Mouse (Mus musculus) limb, embryonic 15.5 days (tissue): ENCODE measurements around the gene Notum. TPM values are rescaled to one million over a fixed set of nuclear protein-coding genes. Genes with fewer than 3 reads are reported as not detected.
"Not testable (repeated sequence)": the region's sequence is repeated elsewhere in the genome, so short reads cannot be mapped to it uniquely, and the experiment has no call there.

Experiments
- ATAC-seq: fragments of 200-750 bp; cut with Nextera tagmentation; 2 replicates; pipeline ENCODE4 v1.8.0; 2017; ENCODE audit warnings: low read depth, moderate TSS enrichment; ENCODE audit not compliant: insufficient number of reproducible peaks, low FRiP score, low TSS enrichment
- H3K27ac ChIP-seq: fragments of 300-500 bp; sonication (generic); 2 replicates; pipeline ENCODE4 v1.5.1; 2015; ENCODE audit warnings: moderate library complexity, mild to moderate bottlenecking, inconsistent platforms
- H3K27me3 ChIP-seq: fragments of 300-500 bp; sonication (generic); 2 replicates; pipeline ENCODE4 v1.6.1; 2015; ENCODE audit warnings: inconsistent platforms
- H3K36me3 ChIP-seq: fragments of 300-500 bp; sonication (generic); 2 replicates; pipeline ENCODE4 v1.6.1; 2015; ENCODE audit warnings: inconsistent platforms
- H3K4me1 ChIP-seq: fragments of 300-500 bp; sonication (generic); 2 replicates; pipeline ENCODE4 v1.6.1; 2015; ENCODE audit warnings: inconsistent platforms
- H3K4me2 ChIP-seq: fragments of 300-500 bp; sonication (generic); 2 replicates; pipeline ENCODE4 v1.6.1; 2015; ENCODE audit warnings: mild to moderate bottlenecking, inconsistent platforms
- H3K4me3 ChIP-seq: fragments of 300-500 bp; sonication (generic); 2 replicates; pipeline ENCODE4 v1.5.1; 2015; ENCODE audit warnings: mild to moderate bottlenecking, inconsistent platforms
- H3K9ac ChIP-seq: fragments of 300-500 bp; sonication (generic); 2 replicates; pipeline ENCODE4 v1.6.1; 2015; ENCODE audit warnings: inconsistent platforms
- H3K9me3 ChIP-seq: fragments of 300-500 bp; sonication (generic); 2 replicates; pipeline ENCODE4 v1.6.1; 2016; ENCODE audit warnings: inconsistent platforms
- WGBS: fragments of 180-500 bp; shearing (Covaris S2); methylation state at CpG from one replicate; pipeline ENCODE4 v1.1.7; 2015; 5-methylcytosine and 5-hydroxymethylcytosine counted together
- polyA plus RNA-seq: library from polyadenylated mRNA; unstranded; fragments of >200 nt; fragmentation: Nextera tagmentation; extraction: Ambion mirVana; gene quantifications from 2 replicates; pipeline ENCODE4 v1.2.1, GENCODE M21; 2015

Notum gene
- polyA plus RNA-seq, 1 experiment from 2014 or later, result 5.4 TPM

DNA sequence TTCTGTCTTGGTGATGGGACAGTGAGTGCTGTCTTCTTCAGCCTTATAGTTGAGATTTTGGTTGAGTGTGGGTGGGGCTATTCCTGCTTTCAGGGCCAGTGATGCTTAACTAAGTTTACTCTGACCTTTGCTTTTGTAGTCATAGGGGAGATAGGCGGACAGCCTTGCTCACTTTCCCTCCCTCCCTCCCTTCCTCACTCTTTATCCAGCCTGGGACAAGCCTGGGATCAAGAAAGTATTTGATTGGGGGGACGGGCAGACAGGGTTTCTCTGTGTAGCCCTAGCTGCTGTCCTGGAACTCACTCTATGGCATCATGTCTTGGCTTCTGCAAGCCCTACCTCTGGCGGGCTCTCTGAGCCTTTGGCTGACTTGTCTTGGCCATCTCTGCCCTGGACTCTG is 32.5 kb upstream of the Notum start:
- H3K9ac ChIP-seq, result no peak overlapping the region
- H3K36me3 ChIP-seq, result peaks cover 42% of the 10 kb centered on the region
- no peak overlapping the region for H3K4me2 ChIP-seq
- ATAC-seq, result no peak
- H3K27me3 ChIP-seq, result no peaks in the 10 kb centered on the region
- WGBS, result 79% methylated on average over 3 of the region's 3 CpGs
- H3K4me1 ChIP-seq, result peaks cover 29% of the 10 kb centered on the region
- no peak overlapping the region for H3K4me3 ChIP-seq
- no peaks in the 10 kb centered on the region for H3K9me3 ChIP-seq
- no peak overlapping the region for H3K27ac ChIP-seq

DNA sequence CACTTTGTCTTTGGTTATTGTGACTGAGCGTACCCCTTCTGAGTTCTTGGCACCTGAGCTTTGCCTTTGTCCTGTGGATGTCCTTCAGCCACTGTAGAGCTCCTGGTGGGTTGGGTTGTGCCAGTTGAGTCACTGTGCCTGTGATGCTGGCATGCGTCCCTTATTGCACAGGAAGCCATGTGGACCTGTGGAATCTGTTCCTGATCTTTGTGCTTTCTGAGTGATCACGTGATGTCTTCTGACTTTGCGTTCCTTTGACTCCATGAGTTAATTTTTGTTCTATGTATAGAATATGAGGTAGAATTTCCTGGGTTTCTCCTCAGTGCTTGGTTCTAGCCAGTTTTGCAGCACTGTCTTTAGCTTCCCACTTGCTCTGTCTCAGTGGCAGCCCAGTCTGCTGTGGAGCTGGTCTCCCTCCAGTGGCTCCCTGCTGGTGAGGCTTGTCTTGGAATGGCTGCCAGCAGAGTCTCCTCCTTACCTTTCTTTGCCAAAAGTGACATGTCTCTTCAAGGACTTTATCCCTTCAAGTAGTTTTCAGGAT is 31.6 kb upstream of the Notum start:
- Histone ChIP-seq H3K4me1 (peaks cover 20% of the 10 kb centered on the region), H3K9me3 (no peaks in the 10 kb centered on the region), H3K9ac (no peak overlapping the region), H3K27ac (no peak overlapping the region), H3K4me3 (no peak overlapping the region), H3K27me3 (no peaks in the 10 kb centered on the region), H3K4me2 (no peak overlapping the region), H3K36me3 (peaks cover 45% of the 10 kb centered on the region)
- no peak for ATAC-seq
- WGBS, result 78% methylated on average over 4 of the region's 4 CpGs

DNA sequence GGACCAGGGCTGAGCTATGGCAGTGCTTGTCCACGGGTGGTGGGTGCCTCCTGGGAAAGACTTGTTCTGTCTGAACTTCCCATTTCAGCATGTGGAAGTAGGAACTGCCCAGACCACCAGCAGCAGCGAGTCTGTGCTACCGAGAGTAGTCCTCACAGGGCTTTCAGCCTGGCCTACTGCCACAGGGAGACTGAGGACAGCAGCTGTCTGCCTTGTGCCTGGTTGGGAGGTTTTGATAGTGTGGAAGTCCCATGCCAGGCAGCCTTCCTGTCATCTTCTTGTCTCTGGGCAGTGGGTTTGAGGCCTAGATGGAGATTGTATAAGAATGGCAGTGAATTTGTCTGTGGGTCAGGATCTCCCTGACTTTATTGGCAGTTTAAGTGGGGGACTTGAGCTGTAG is 28.4 kb upstream of the Notum start:
- Histone ChIP-seq H3K4me1 (0 out of 2 replicates have a peak, but pooled peaks cover 8% of the 10 kb centered on the region), H3K4me2 (no peak overlapping the region), H3K36me3 (peaks cover 61% of the 10 kb centered on the region), H3K4me3 (no peak overlapping the region), H3K9ac (no peak overlapping the region), H3K27me3 (no peaks in the 10 kb centered on the region), H3K9me3 (no peaks in the 10 kb centered on the region), H3K27ac (no peak overlapping the region)
- 82% methylated on average over 3 of the region's 3 CpGs for WGBS
- ATAC-seq, result no peak

DNA sequence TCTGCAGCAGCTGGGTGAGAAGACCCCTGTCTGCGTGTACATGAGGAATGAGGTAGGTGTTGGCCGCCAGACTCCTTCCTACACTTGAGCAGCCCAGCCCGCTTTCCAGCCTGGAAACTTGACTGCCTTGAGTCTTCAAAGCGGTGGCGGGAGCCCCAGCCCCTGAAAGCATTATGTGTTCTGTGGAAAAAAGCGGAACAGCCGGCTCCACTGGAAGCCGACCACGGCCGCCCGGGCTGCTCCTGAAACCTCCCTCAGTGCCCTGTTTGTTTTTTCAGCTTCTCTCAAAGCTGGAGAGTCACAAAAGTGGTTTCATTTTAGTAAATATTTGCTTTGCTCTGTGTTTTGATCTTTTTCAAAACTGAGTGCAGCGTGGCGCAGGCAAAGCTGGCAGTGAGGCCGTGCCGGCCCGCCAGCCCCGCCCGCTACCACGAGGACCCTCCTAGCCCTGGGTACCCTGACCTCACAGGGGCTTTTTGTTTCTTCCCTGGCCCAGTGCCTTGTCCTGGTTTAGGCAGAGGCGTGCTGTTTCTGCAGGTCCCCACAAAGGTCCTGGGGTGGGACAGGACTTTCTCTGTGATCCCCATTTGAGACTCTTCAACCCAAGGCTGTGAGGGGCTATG is 25.8 kb upstream of the Notum start:
- peak; percentile 60; the same call in 1 of the 2 replicates for ATAC-seq
- H3K4me2 ChIP-seq, result no peak overlapping the region
- no peak overlapping the region for H3K9ac ChIP-seq
- peak overlapping the region; percentile 77 for H3K27ac ChIP-seq
- no peaks in the 10 kb centered on the region for H3K27me3 ChIP-seq
- peaks cover 72% of the 10 kb centered on the region for H3K36me3 ChIP-seq
- 64% methylated on average over 20 of the region's 20 CpGs for WGBS
- 0 out of 2 replicates have a peak, but pooled peaks cover 7% of the 10 kb centered on the region for H3K4me1 ChIP-seq
- H3K9me3 ChIP-seq, result no peaks in the 10 kb centered on the region
- H3K4me3 ChIP-seq, result no peak overlapping the region

DNA sequence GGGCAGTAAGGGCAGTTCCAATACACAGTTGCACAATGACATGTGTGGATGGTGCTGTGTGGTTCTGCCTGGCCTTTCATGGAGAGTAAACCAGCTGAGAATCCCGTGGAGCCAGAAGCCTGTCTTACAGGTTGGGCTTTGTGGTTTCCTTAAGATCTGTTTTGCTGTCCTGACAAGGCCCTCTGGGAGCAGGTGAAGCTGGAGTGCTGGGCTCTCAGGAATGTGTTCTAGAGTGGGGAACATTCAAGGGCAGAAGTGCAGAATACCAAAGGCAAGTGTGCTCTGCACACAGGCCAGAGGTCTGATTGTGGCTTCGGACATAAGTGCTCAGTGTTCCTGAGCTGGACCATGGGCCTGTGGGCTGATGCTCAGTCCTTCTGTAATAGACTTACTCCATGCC is 23.7 kb upstream of the Notum start:
- Histone ChIP-seq H3K36me3 (peaks cover 78% of the 10 kb centered on the region), H3K27ac (no peak overlapping the region), H3K27me3 (no peaks in the 10 kb centered on the region), H3K4me1 (0 out of 2 replicates have a peak, but pooled peaks cover 7% of the 10 kb centered on the region), H3K9me3 (no peaks in the 10 kb centered on the region), H3K9ac (no peak overlapping the region), H3K4me3 (no peak overlapping the region), H3K4me2 (no peak overlapping the region)
- 72% methylated on average over 2 of the region's 2 CpGs for WGBS
- no peak for ATAC-seq

DNA sequence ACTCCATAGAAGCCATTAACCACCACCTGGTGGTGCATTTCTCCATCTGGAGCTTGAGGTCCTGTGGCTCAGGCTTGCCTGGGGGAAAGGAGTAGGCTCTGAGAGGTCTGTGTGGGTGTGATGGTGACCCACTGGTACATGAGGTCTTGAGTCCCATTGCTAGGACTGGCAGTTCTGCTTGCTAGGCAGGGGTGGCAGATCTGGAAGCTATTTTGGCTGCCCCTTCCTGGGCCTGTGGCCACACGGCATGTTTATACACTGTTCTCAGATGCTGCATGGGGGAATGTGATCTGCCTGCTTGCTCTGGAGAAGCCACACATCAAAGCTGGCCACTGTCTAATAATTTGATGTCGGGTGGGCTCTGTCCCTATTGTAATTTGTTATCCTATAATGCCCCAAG is 23.1 kb upstream of the Notum start:
- Histone ChIP-seq H3K4me3 (no peak overlapping the region), H3K4me1 (0 out of 2 replicates have a peak, but pooled peaks cover 7% of the 10 kb centered on the region), H3K27me3 (no peaks in the 10 kb centered on the region), H3K27ac (no peak overlapping the region), H3K9ac (no peak overlapping the region), H3K4me2 (no peak overlapping the region), H3K36me3 (peaks cover 78% of the 10 kb centered on the region), H3K9me3 (no peaks in the 10 kb centered on the region)
- 62% methylated on average over 2 of the region's 2 CpGs for WGBS
- ATAC-seq, result no peak

DNA sequence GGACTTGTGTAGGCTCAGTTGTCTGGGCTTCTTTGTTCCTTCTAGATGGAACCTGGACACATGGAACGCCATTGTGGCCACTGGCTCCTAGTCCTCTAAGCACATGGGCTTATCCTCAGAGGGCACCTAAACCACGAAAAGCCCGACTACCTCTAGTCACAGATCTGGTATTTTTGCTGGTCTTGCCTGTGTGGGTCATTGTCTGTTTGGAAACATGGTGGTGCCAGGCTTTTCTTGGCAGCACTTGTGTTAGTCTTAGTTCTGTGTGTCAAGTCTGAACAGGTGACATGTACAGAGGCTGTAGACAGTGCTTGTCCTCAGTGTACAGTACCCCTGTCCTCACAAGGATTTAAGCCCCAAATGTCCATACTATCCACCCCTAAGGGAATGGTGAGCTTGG is 22.6 kb upstream of the Notum start:
- no peak for ATAC-seq
- 84% methylated on average over 3 of the region's 3 CpGs for WGBS
- H3K9ac ChIP-seq, result no peak overlapping the region
- H3K9me3 ChIP-seq, result no peaks in the 10 kb centered on the region
- no peak overlapping the region for H3K27ac ChIP-seq
- H3K4me2 ChIP-seq, result no peak overlapping the region
- 0 out of 2 replicates have a peak, but pooled peaks cover 7% of the 10 kb centered on the region for H3K4me1 ChIP-seq
- no peaks in the 10 kb centered on the region for H3K27me3 ChIP-seq
- H3K36me3 ChIP-seq, result peaks cover 77% of the 10 kb centered on the region
- H3K4me3 ChIP-seq, result no peak overlapping the region

DNA sequence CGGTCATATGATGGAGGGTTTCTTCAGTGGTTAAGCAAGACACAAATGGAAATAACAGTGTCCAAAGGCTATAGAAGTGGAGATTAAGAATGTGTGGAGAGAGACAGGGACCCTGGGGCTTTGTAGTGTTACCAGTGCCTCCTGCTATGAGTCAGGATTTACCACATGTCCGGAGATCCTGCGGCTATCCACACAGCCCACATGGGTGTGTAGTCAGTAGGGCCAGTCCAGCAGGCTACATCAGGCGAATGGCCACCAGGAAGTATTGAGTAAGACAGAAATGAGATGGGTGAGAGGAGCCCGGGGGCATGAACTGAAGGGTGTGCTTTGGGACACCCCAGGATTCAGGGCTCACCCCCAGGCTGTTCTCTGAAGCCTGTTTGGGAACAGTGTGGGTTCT is 21.7 kb upstream of the Notum start:
- no peak overlapping the region for H3K4me2 ChIP-seq
- 0 out of 2 replicates have a peak, but pooled peaks cover 7% of the 10 kb centered on the region for H3K4me1 ChIP-seq
- H3K9ac ChIP-seq, result no peak overlapping the region
- no peaks in the 10 kb centered on the region for H3K9me3 ChIP-seq
- H3K36me3 ChIP-seq, result peaks cover 79% of the 10 kb centered on the region
- H3K4me3 ChIP-seq, result no peak overlapping the region
- no peak overlapping the region for H3K27ac ChIP-seq
- no peak for ATAC-seq
- 86% methylated on average over 5 of the region's 5 CpGs for WGBS
- H3K27me3 ChIP-seq, result no peaks in the 10 kb centered on the region

DNA sequence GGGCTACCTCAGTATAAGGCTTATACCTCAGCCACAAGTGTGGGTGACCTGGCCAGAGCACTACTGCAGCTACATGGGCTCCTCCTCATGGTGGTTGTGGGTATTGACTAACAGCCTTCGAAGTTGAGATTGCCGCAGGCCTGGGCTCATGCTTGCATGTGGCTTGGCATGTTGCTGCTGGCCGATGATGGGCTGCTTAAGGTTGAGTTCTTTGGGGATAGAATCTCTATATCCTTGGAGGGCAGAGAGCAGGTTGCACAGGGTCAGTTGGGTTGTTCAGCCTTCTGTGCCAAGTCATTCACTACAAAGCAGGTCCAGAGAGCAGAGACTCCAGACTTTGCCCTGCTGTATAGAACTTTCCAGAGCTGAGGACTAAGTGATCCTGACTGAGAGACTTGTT is 18.9 kb upstream of the Notum start:
- H3K9ac ChIP-seq, result no peak overlapping the region
- H3K27me3 ChIP-seq, result no peaks in the 10 kb centered on the region
- no peaks in the 10 kb centered on the region for H3K4me1 ChIP-seq
- H3K4me2 ChIP-seq, result no peak overlapping the region
- H3K27ac ChIP-seq, result no peak overlapping the region
- WGBS, result 69% methylated on average over 3 of the region's 3 CpGs
- no peak for ATAC-seq
- no peak overlapping the region for H3K4me3 ChIP-seq
- H3K36me3 ChIP-seq, result peaks cover 75% of the 10 kb centered on the region
- no peaks in the 10 kb centered on the region for H3K9me3 ChIP-seq

DNA sequence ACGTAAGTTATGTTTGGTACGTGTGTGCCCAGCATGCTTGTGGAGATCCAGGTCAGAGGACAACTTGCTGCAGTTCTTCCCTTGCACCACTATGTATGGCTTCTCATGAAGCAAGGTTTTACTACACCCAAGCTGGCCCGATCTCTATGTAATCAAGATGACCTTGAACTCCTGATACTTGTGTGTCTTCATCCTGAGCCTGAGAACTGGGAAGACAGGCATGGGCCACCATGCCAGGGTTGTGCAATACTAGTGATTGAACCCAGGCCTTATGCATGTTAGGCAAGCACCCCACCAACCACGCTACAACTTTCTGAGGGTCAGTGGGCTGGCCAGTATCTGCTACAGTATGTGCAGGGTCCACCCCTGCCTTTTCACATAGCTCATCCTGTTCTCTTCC is 16.0 kb upstream of the Notum start:
- Histone ChIP-seq H3K4me3 (no peak overlapping the region), H3K4me2 (no peak overlapping the region), H3K36me3 (peaks cover 51% of the 10 kb centered on the region), H3K27ac (no peak overlapping the region), H3K9ac (no peak overlapping the region), H3K27me3 (no peaks in the 10 kb centered on the region), H3K4me1 (peaks cover 14% of the 10 kb centered on the region), H3K9me3 (no peaks in the 10 kb centered on the region)
- WGBS, result 89% methylated on average over 4 of the region's 4 CpGs
- ATAC-seq, result no peak

DNA sequence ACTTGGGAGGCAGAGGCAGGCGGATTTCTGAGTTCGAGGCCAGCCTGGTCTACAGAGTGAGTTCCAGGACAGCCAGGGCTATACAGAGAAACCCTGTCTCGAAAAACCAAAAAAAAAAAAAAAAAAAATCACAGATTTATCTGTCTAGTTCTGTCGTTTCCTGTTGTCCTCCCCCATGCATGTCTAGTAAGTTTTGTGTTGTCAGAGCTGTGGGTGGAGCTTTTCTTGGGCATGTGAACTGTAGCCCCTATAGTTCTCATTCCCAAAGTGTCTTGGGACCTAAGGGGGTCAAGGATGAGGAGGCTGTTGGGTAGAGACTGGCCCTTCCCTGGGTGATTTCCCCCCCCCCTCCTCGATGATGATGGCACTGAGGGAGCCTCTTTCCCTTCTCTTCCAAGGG is 14.9 kb upstream of the Notum start:
- not testable (repeated sequence) for H3K9ac ChIP-seq, H3K9me3 ChIP-seq, H3K4me2 ChIP-seq, ATAC-seq, H3K27me3 ChIP-seq, H3K27ac ChIP-seq, H3K4me3 ChIP-seq
- peaks cover 42% of the 10 kb centered on the region for H3K36me3 ChIP-seq
- H3K4me1 ChIP-seq, result peaks cover 14% of the 10 kb centered on the region
- WGBS, result 75% methylated on average over 4 of the region's 5 CpGs

DNA sequence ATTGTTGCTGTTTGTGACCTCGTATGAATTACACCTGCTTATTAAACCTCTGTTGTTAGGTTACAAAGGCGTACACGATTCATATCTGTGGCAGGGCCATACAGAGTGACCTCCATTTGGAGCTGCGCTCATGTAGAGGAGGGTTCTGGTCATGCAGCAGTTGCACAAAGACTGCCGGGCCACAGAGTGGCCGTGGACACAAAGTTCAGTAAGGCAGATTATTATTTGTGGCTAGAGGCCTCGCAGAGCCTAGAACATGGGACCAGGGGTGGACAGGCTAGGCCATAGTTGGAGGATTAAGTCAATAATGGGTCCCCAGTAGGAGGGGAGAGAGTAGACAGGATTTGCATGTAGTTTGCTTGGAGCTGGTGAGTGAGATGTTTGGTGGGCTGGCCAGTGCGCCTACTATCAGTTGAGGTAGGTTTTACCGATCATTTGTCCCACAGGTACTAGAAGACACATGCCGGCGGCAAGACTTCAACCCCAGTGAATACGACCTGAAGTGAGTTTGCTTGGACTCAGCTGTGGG is 12.7 kb upstream of the Notum start:
- no peaks in the 10 kb centered on the region for H3K27me3 ChIP-seq
- H3K27ac ChIP-seq, result peak overlapping the region; percentile 94
- WGBS, result 40% methylated on average over 12 of the region's 12 CpGs
- H3K4me1 ChIP-seq, result peaks cover 14% of the 10 kb centered on the region
- peak overlapping the region; percentile 62 for H3K9ac ChIP-seq
- H3K36me3 ChIP-seq, result peaks cover 21% of the 10 kb centered on the region
- no peak for ATAC-seq
- H3K9me3 ChIP-seq, result no peaks in the 10 kb centered on the region
- H3K4me3 ChIP-seq, result peak overlapping the region; percentile 90
- peak overlapping the region; percentile 77 for H3K4me2 ChIP-seq
